In the genomic region with DNA sequence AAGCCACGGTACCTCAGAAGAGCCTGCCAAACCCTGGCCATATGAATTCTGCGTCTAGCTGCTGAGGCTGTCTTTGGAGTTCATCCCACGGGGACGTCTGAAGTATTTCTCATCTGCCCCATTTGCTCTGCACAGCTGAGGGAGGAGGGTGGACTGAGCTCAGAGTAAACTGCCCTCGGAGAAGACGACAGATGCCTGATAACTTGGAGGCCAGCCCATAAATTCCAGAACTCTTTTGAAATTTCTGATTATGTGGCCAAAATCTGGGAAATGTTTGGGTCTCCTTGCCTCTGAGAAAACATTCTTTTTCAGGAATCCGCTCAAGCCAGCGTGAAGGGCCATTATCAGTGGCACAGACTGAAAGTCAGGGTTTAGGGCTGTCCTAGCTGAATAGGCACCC, we compare ENCODE assay signal across 8 mouse cellular contexts. TPM values are rescaled to one million over a fixed set of nuclear protein-coding genes. Genes with fewer than 3 reads are reported as not detected.
A peak's percentile ranks its signal among the peaks of the same experiment; 100 is the strongest.
DNase-seq lines count a peak whose midpoint lies in the region; ATAC-seq and TF ChIP-seq lines count a peak whose summit lies in the region.

No protein-coding gene starts in this region.

- peaks cover 2% of the 10 kb centered on the region for H3K79me2 ChIP-seq in heart, adult 2 months (replicated peaks; ENCODE audit: control insufficient read depth, insufficient read depth, low read length)

- no peak overlapping the region for H3K27ac ChIP-seq in forebrain, embryonic 14.5 days (ENCODE audit: low read depth, low read length)
- no peak overlapping the region for H3K27ac ChIP-seq in forebrain, embryonic 11.5 days (ENCODE audit: low read depth, low read length)
- peak overlapping the region; percentile 58 for H3K27ac ChIP-seq in heart, adult 2 months
- peak overlapping the region; percentile 85 for H3K27ac ChIP-seq in lung, embryonic 16.5 days (ENCODE audit: low read length)

- H3K36me3 ChIP-seq in forebrain, embryonic 14.5 days (ENCODE audit: control insufficient read depth, insufficient read depth, low read length) = no peaks in the 10 kb centered on the region
- no peaks in the 10 kb centered on the region for H3K36me3 ChIP-seq in forebrain, embryonic 11.5 days (ENCODE audit: control insufficient read depth, insufficient read depth, low read length)
- H3K36me3 ChIP-seq in heart, adult 2 months (ENCODE audit: control insufficient read depth, insufficient read depth, low read length) = peaks cover 5% of the 10 kb centered on the region; the same call in 1 of the 2 replicates
- no peaks in the 10 kb centered on the region for H3K36me3 ChIP-seq in lung, embryonic 16.5 days (ENCODE audit: control insufficient read depth, insufficient read depth, low read length)

- no peak for TF ChIP-seq CTCF in heart, adult 2 months (IDR thresholded peaks at IDR 0.05)

- ATAC-seq in forebrain, embryonic 14.5 days = no peak
- no peak for ATAC-seq in forebrain, embryonic 11.5 days (replicated peaks; ENCODE audit: low FRiP score)
- ATAC-seq in lung, embryonic 16.5 days (ENCODE audit: low read depth) = peak; percentile 91
- no peak for ATAC-seq in erythroid progenitor cell, adult 5-6 weeks (replicated peaks; ENCODE audit: low FRiP score, poor library complexity, severe bottlenecking)

- H3K4me1 ChIP-seq in forebrain, embryonic 14.5 days (ENCODE audit: control insufficient read depth, insufficient read depth, low read length) = peaks cover 36% of the 10 kb centered on the region
- no peaks in the 10 kb centered on the region for H3K4me1 ChIP-seq in forebrain, embryonic 11.5 days (replicated peaks; ENCODE audit: control insufficient read depth, insufficient read depth, low read length)
- peaks cover 32% of the 10 kb centered on the region for H3K4me1 ChIP-seq in heart, adult 2 months (ENCODE audit: control insufficient read depth, insufficient read depth, low read length)
- H3K4me1 ChIP-seq in lung, embryonic 16.5 days (replicated peaks; ENCODE audit: control insufficient read depth, insufficient read depth, low read length) = peaks cover 54% of the 10 kb centered on the region

- H3K9ac ChIP-seq in forebrain, embryonic 14.5 days (ENCODE audit: low read length) = no peak overlapping the region
- H3K9ac ChIP-seq in forebrain, embryonic 11.5 days (ENCODE audit: low read length) = no peak overlapping the region
- peak overlapping the region; percentile 22; the same call in 1 of the 2 replicates for H3K9ac ChIP-seq in heart, adult 2 months (ENCODE audit: low read depth, low read length)
- H3K9ac ChIP-seq in lung, embryonic 16.5 days (ENCODE audit: low read length) = no peak overlapping the region

- DNase-seq in forebrain, embryonic 14.5 days (ENCODE audit: low spot score) = peak; percentile 41
- DNase-seq in forebrain, embryonic 11.5 days (ENCODE audit: low spot score) = no peak
- peak; percentile 23 for DNase-seq in MN1 (ENCODE audit: low spot score)
- peak in 1 of 2 experiments; percentile 69 for DNase-seq in heart, adult 2 months
- DNase-seq in cerebellum, adult 11-12 months = no peak
- no peak for DNase-seq in B cell, adult 2 months

- 65% methylated on average over 8 of the region's 8 CpGs for WGBS in forebrain, embryonic 14.5 days
- 88% methylated on average over 8 of the region's 8 CpGs for WGBS in forebrain, embryonic 11.5 days
- WGBS in heart, adult 2 months = 31% methylated on average over 8 of the region's 8 CpGs
- 23% methylated on average over 8 of the region's 8 CpGs for WGBS in lung, embryonic 16.5 days

- intact Hi-C loops in heart, adult 2 months (cut with DNase I) = no loop called here

- TF ChIP-seq EP300 in heart, adult 2 months (IDR thresholded peaks at IDR 0.05; ENCODE audit: insufficient read depth, low read depth, low read length) = 0 out of 2 replicates have a peak, but pooled peaks have one; percentile 24

- no peaks in the 10 kb centered on the region for H3K9me3 ChIP-seq in forebrain, embryonic 14.5 days (replicated peaks; ENCODE audit: control insufficient read depth, low read length)
- no peaks in the 10 kb centered on the region for H3K9me3 ChIP-seq in forebrain, embryonic 11.5 days (ENCODE audit: control insufficient read depth, low read length)
- no peaks in the 10 kb centered on the region for H3K9me3 ChIP-seq in lung, embryonic 16.5 days (ENCODE audit: control insufficient read depth, low read length)

- H3K4me3 ChIP-seq in forebrain, embryonic 14.5 days (ENCODE audit: low read depth, low read length) = no peak overlapping the region
- no peak overlapping the region for H3K4me3 ChIP-seq in forebrain, embryonic 11.5 days (ENCODE audit: low read depth, low read length)
- no peak overlapping the region for H3K4me3 ChIP-seq in heart, adult 2 months
- H3K4me3 ChIP-seq in lung, embryonic 16.5 days (ENCODE audit: low read length) = no peak overlapping the region

- TF ChIP-seq POLR2A in heart, adult 2 months (IDR thresholded peaks at IDR 0.05; ENCODE audit: insufficient read depth, low read depth, low read length) = no peak

- no peak overlapping the region for H3K4me2 ChIP-seq in forebrain, embryonic 14.5 days (ENCODE audit: low read length)
- no peak overlapping the region for H3K4me2 ChIP-seq in forebrain, embryonic 11.5 days (ENCODE audit: low read depth, low read length, severe bottlenecking)
- H3K4me2 ChIP-seq in lung, embryonic 16.5 days (ENCODE audit: low read depth, low read length) = 0 out of 2 replicates have a peak overlapping the region, but pooled peaks have one; percentile 2

- H3K27me3 ChIP-seq in forebrain, embryonic 14.5 days (replicated peaks; ENCODE audit: control insufficient read depth, insufficient read depth, low read length) = no peaks in the 10 kb centered on the region
- H3K27me3 ChIP-seq in forebrain, embryonic 11.5 days (ENCODE audit: control insufficient read depth, insufficient read depth, low read length) = no peaks in the 10 kb centered on the region
- H3K27me3 ChIP-seq in heart, adult 2 months (ENCODE audit: control insufficient read depth, insufficient read depth, low read length) = no peaks in the 10 kb centered on the region
- H3K27me3 ChIP-seq in lung, embryonic 16.5 days (ENCODE audit: control insufficient read depth, insufficient read depth, low read depth, low read length) = no peaks in the 10 kb centered on the region

RNA-seq across cellular contexts. Expression of a gene that starts 30.8 kb away (rescaled TPM):
- polyA plus RNA-seq in forebrain, embryonic 14.5 days (2014; fragmentation: Nextera tagmentation; extraction: Ambion mirVana) = 7.9 and 10.6 TPM in 2 replicates
- polyA plus RNA-seq in forebrain, embryonic 11.5 days (2014; fragmentation: Nextera tagmentation; extraction: Ambion mirVana) = 11.9 and 15.5 TPM in 2 replicates
- 10 to 100 TPM; 11.0 to 12.9 TPM for total RNA-seq in heart, adult 2 months (2021)
- polyA plus RNA-seq in heart, adult 2 months (2012; rRNA removed) = 11.6 and 14.3 TPM in 2 replicates
- 18.6 and 20.8 TPM in 2 replicates for polyA plus RNA-seq in lung, embryonic 16.5 days (2015; fragmentation: Nextera tagmentation; extraction: Ambion mirVana)
- total RNA-seq in erythroid progenitor cell, adult 5-6 weeks (2015; ENCODE audit: low replicate concordance) = 6.8 and 23.9 TPM in 2 replicates
- 2.2 and 2.4 TPM in 2 replicates for total RNA-seq in erythroid progenitor cell, adult 5-6 weeks (2017; ENCODE audit: low replicate concordance)

Comparison
In these comparisons a context has a peak if more than half of its experiments do, and no peak if none do; other contexts are left out.
1. DNase-seq: peak in forebrain, embryonic 14.5 days (single experiment) and MN1 (single experiment); none in forebrain, embryonic 11.5 days (single experiment), cerebellum, adult 11-12 months (single experiment) and B cell, adult 2 months (0 of 2).
2. H3K27ac ChIP-seq: peak in heart, adult 2 months (single experiment) and lung, embryonic 16.5 days (single experiment); none in forebrain, embryonic 14.5 days (single experiment) and forebrain, embryonic 11.5 days (single experiment).